Mouse (Mus musculus) adipocyte (in vitro differentiated cells): Measurements from ENCODE around the gene Il1f5.

ENCODE experiments used
- DNase-seq: peaks from one replicate; pipeline ENCODE4 v3.0.0-alpha.2; 2016; ENCODE audit warnings: low spot score

Gene Il1f5

DNA sequence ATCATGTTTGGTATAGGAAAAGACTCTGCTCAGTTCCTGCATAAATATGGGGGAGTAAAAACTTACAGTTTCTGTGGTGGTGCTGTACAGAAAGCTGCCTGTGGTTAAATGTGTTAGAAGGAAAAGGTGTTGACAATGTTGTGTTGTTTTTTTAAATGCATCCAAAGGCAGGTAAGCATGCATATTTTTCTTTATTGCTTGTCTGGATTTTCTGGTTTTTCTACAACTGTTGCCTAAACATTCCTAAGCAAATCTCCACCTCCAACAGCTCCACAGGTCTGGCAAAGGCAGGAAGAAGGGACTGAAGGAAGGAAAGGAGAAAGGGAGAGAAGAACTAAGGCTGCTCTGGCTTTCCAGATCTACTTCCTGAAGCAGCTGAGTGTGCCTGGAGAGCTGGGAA lies at the start of gene Il1f5:
Gene Il1f5 (plus strand): TSS at position 301 of the 400 bp plus-strand sequence.
- no peak for DNase-seq

DNA sequence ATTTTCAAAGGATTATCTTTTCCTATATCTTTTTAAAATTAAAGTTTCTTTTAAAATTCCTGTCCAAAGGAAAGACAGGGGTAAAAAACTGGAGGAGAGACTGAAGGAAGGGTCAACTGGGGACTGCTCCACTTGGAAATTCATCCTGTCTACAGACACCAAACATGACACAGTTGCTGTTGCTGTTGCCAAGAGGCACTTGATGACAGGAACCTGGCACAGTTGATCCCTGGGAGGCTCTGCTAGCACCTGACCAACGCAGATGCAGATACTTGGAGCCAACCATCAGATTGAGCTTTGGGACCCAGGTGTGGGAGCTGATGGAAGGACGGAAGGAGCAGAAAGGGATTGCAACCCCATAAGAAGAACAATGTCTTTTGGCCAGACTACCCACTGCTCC lies 49.6 kb upstream of the Il1f5 start:
- DNase-seq = no peak

DNA sequence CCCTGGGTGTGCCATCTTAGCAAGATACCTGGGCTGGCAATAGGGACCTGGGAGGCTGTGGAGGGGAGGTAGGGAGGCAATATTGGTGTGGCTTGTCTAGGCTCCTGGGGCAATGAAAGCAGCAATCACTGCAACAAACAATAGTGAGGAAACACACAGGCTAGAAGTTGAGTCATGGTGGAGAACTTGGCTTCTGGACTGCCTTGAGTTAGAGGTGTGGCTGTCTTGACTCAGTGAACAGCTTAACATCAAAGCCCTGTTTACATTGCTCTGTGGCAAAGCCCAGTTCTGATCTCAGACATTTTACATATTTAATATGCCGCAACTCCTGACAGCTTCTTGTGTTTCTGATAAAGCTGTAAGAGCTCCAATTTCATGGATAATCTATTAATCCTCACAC lies 9.3 kb upstream of the Il1f5 start:
- DNase-seq = no peak

DNA sequence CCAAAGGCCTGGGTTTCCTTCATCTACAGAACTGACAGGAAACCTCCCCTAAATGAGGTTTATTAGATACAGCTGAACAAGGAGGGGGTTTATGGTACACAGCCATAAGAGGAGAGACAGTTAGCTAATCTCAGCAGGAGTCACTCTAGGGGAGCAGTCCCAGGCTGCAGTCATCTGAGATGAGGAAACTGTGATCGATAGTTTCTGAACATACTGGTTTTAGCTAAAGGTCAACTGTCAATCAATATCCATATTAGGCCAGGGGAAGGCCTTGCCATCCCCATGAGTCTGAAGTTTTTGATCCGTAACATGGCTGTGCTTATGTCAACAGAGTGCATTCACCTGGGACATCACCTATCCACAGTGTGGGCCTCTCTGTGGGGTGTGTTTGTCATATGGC lies 3.1 kb upstream of the Il1f5 start:
- DNase-seq = no peak

DNA sequence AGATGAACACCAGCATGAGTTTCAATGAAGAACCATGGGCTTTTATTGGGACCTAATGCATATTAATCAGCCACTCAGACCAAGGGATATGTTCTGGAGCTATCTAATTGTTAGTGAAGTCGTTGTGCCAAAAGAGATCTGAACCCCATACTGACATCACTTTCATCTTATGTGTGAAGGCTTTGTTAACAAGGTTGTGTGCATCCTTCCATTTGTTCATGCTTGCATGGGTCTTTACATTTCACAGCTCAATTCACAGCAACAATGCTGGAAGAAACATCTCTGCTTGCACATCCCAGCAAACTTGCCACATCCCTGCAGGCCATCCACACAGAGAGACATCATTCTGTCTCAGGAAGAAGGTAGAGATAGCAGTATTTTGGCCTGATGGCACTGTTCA lies 1.6 kb upstream of the Il1f5 start:
- DNase-seq = no peak

GRCm38 (mm10) chr2:24290896-24291295 lies 14.1 kb downstream of the Il1f5 start, which contains the start of gene Il1f10:
Il1f10 (plus strand) TSS chr2:24291196.
- DNase-seq = no peak

DNA sequence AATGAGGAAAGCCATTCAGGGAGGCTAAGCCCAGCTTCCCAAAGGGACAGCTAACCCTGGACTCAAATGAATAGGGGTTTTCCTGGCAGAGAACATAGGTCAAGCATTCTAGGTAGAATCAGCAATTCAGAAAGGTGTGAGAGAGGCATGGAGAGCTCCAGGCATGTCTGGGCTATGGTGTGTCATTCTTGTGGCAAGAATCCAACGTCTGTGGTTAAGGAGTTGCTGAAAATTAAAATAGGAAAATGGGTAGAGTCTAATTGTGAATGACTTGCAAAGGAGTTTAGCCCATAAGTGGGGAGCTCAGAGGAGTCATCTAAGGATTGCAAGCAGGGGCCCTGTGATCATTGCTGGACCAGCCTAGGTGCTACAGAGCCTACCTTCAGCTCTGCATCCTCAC lies 17.9 kb downstream of the Il1f5 start:
- no peak for DNase-seq

- peak; percentile 41 for DNase-seq
Measured at GRCm38 (mm10) chr2:24296837-24297236, 20.1 kb downstream of the Il1f5 start.

GRCm38 (mm10) chr2:24311302-24312001 lies 34.7 kb downstream of the Il1f5 start:
- DNase-seq = no peak

DNA sequence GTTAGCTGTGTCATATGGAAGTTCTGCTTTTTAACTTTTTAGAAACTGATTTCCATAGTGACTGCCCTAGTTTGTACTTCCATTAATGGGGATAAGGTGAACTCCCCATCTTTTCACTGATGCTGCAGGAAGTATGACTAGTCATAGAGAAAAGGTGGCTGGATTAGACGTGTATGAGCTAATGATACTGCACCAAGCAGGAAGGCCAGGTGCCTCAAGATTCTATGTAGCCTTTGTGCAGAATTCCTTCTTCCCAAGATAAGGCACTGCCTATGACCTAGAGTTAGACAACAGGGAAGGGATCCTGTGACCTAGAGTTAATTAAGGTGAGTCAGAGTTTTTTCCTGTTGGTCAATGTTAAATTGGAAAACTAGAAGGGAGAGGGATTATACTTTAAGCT lies 40.2 kb downstream of the Il1f5 start:
- DNase-seq = no peak

DNA sequence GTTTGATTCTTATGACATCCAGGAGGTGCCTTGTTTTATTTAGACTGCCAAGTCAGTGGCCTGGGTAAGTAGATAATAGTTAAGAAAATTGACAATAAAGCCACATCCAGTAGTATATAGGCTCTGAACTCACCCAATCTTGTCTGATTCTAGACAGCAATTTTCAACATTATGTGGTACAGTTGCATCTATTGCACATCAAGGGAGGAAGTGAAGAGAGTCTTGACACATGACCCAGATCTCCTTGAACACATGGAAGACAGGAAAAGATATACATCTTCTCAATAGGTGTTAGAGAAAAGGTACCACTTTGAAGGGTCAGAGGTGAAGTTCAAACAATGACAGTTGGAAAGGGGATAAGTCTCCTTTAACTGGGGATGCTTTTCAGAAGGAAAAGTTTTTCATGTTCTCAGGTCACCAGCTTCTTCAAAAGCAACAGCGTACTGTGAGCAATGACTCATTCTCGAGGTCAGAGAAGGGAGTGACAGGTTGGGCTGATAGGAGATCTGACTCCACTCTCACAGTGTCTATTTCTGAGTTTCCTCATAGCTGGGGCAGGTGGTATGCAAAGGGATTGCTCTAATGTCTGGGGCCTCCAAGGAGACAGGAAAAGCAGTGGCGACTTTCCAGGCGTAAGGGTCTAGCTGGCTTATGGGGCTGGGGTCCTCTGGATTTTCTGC lies 41.3 kb downstream of the Il1f5 start:
- no peak for DNase-seq
